Mouse (Mus musculus): ENCODE measurements at regions not wholly inside any gene's neighbourhood (a gene's known extent, or its start where the extent isn't known, plus 50 kb on each side); places are given as distances from the start of the nearest gene placed in this dataset.

- H3K4me3 ChIP-seq (ENCODE audit: insufficient read depth, low read length), result no peak overlapping the region
- H3K27ac ChIP-seq (ENCODE audit: insufficient read depth, low read length), result no peak overlapping the region
- TF ChIP-seq CTCF (IDR thresholded peaks at IDR 0.05; ENCODE audit: borderline replicate concordance, insufficient read depth, low read length) (no peak), POLR2A (IDR thresholded peaks at IDR 0.05; ENCODE audit: low read depth, low read length) (no peak)
- H3K4me1 ChIP-seq (ENCODE audit: control insufficient read depth, insufficient read depth, low read length), result no peaks in the 10 kb centered on the region
Measured at GRCm38 (mm10) chr13:82081375-82081774, 298.5 kb downstream of the Cetn3 start.

DNA sequence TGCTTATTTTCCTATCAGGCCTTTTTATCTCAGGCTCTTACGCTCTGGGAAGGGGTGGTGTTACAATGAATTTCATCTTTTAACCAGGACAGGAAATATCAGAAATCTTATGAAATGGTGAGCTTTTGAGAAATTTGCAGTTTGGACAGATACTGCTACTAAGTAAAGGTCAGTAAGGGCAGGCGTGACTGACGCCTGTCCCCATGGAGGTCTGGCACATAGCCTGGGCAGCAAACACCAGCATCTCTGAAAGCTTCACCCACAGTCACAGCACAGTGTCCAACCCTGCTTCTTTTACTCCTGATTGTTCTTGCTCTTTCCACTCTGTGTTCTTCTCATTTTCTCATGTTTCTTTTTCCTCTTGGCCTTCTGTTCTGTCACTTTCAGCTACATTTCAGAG, 304.8 kb downstream of the Cetn3 start:
- Histone ChIP-seq H3K4me3 (ENCODE audit: insufficient read depth, low read length) (no peak overlapping the region), H3K27ac (ENCODE audit: insufficient read depth, low read length) (no peak overlapping the region), H3K4me1 (ENCODE audit: control insufficient read depth, insufficient read depth, low read length) (no peaks in the 10 kb centered on the region)
- no peak for TF ChIP-seq CTCF (IDR thresholded peaks at IDR 0.05; ENCODE audit: borderline replicate concordance, insufficient read depth, low read length)
- TF ChIP-seq POLR2A (IDR thresholded peaks at IDR 0.05; ENCODE audit: low read depth, low read length), result no peak

GRCm38 (mm10) chr13:82092186-82092585, 309.3 kb downstream of the Cetn3 start:
- TF ChIP-seq CTCF (IDR thresholded peaks at IDR 0.05; ENCODE audit: borderline replicate concordance, insufficient read depth, low read length) (no peak), POLR2A (IDR thresholded peaks at IDR 0.05; ENCODE audit: low read depth, low read length) (no peak)
- no peak overlapping the region for H3K27ac ChIP-seq (ENCODE audit: insufficient read depth, low read length)
- H3K4me1 ChIP-seq (ENCODE audit: control insufficient read depth, insufficient read depth, low read length), result no peaks in the 10 kb centered on the region
- no peak overlapping the region for H3K4me3 ChIP-seq (ENCODE audit: insufficient read depth, low read length)

DNA sequence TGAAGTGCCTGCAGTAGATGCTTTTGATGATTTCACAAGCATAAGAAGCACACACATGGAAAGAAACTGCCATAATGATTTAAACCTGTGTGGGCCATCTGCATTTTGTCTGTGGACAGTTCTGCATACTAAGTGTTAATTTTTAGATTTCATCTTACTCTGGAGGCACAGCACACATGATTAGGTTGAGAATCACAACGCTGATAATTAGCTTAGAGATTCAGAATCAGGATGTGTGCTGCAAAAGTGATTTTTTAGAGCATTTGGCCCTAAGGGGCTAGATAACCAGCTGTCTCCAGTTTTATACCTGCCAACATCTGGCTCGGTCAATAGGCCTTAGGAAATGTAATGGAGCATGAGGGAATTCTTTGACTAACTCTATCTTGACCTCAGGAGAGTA, 323.2 kb downstream of the Cetn3 start:
- no peak for TF ChIP-seq POLR2A (IDR thresholded peaks at IDR 0.05; ENCODE audit: low read depth, low read length)
- TF ChIP-seq CTCF (IDR thresholded peaks at IDR 0.05; ENCODE audit: borderline replicate concordance, insufficient read depth, low read length), result no peak
- H3K4me3 ChIP-seq (ENCODE audit: insufficient read depth, low read length), result no peak overlapping the region
- H3K27ac ChIP-seq (ENCODE audit: insufficient read depth, low read length), result no peak overlapping the region
- no peaks in the 10 kb centered on the region for H3K4me1 ChIP-seq (ENCODE audit: control insufficient read depth, insufficient read depth, low read length)

GRCm38 (mm10) chr13:82129777-82130735, 347.2 kb downstream of the Cetn3 start:
- Histone ChIP-seq H3K4me1 (ENCODE audit: control insufficient read depth, insufficient read depth, low read length) (no peaks in the 10 kb centered on the region), H3K27ac (ENCODE audit: insufficient read depth, low read length) (no peak overlapping the region)
- TF ChIP-seq CTCF (IDR thresholded peaks at IDR 0.05; ENCODE audit: borderline replicate concordance, insufficient read depth, low read length) (no peak), POLR2A (IDR thresholded peaks at IDR 0.05; ENCODE audit: low read depth, low read length) (no peak)

More at GRCm38 (mm10) chr13:82129777-82130735, 347.2 kb downstream of the Cetn3 start:
- H3K4me3 ChIP-seq (ENCODE audit: insufficient read depth, low read length), result no peak overlapping the region

All from embryonic fibroblast, embryonic 13.5 days (primary cell).